Mouse (Mus musculus): ENCODE results near the gene Spns1.

Gene Spns1

DNA sequence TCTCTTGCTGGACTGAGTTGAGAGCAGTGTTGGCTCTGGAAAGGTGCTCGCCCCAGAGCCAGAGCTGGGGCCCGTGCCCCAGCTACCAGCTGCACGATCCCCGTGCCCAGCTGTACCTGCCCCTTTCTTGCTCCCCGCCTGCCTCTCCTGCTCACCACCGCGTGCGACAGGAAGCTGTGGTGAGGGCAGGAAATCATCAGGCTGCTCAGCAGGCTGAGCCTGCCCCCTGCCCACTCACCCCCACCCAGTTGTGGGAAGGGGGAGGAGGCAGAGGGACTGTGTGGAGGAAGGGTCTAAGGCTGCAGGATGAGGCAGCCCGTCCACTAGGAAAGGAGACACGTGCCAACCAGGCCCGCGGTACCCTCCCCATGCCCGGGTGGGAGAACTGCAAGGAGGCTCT lies 7.9 kb downstream of the Spns1 start, which contains the start of gene Lat:
Gene Lat (minus strand): TSS at position 178 of the 400 bp plus-strand sequence.
- DNase-seq (ENCODE audit: low spot score in 2 of 2), result no peak

DNA sequence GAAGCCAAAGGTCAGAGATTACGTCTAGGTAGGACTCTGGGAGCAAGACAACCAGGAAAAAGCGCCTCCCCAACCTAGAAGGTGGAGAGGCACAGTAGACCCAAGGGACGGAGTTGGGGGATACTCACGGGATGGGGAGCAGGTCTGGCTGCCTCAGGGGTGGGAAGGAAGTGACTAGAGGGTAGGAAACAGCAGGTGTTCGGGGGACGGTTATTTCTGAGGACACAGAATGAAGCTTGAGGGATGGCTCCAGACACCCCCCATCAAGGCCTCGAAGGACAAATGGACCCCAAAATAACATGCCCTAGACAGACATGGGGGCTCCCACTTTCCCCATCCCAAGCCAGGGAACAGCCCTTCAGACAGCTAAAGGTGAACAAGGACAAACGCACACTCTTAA lies 8.9 kb downstream of the Spns1 start:
- no peak for DNase-seq (ENCODE audit: low spot score in 2 of 2)

DNA sequence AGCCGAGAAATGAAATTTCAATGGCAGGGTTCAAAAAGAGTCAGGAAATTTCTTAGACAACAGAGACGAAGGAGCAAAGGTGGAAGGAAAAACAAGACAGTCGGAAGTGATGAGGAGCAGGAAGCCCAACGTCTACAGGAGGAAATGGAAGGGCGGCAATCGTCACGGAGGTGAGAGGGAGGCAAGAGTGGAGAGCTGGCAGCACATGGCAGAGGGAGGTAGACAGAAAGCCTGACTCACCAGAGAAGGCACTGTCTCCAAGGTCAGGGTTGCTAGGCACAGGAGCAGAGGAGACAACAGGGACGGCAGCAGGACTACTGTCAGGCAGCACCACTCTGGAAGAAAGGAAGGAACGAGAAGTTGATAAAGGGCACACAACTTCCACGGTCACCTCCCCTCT lies 9.6 kb downstream of the Spns1 start:
- DNase-seq (ENCODE audit: low spot score in 2 of 2), result no peak

DNA sequence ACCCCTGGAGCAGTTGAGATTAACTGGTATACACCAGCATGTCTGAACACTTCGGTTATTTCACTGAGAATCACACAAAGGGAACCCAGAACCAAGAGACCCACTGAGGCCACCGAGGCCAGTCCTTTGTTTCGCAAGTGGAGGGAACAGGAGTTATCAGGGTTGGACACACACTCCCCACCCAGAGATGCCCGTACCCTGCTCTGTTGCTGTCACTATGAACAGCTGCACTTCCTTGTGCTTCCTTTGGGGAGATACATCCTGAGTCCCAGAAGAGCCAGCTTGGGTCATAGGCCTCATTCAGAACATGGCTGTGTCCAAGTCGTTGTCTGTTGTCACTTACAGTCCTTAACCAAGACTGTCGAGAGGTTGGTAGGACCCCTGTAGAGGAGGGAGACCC lies 14.2 kb downstream of the Spns1 start:
- DNase-seq (ENCODE audit: low spot score in 2 of 2), result no peak

DNA sequence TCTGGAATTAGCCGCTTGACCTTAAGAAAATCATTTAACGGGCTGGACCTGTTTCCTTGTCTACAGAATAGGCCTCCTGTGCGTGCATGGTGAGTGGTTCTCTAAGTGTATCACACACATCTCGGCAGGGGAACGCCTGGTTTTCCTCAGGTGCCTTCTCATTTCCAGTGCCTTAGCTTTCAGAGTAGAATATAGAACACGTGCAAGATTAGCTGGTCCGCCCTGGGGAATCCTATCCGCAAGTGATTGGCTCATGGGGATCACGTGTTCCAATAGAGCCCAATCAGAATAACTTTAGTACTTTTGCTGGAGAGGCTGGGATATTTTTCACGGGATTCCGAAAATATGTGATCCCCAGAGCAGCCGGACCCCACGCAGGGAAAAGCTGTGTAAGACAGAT lies 18.2 kb downstream of the Spns1 start:
- DNase-seq (ENCODE audit: low spot score in 2 of 2), result no peak

DNA sequence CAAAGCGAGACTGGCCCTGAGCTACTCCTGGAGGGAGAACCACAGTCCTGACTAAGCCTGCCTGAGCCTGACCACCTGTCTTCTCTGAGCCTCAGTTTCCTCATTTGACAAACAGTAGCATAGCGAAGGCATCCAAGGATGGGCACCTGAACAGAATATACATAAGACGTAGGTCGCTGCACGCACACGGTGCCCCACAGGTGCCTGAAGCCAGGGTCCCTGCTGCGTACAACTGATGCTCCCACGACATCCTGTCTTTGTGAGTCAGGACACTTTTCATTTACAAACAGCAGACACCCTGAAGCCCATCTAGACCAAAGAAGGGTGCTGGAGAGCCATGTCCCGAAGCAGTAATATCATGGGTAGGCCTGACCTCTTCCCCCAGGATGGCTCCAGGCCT lies 18.8 kb downstream of the Spns1 start:
- DNase-seq (ENCODE audit: low spot score in 2 of 2), result no peak

DNA sequence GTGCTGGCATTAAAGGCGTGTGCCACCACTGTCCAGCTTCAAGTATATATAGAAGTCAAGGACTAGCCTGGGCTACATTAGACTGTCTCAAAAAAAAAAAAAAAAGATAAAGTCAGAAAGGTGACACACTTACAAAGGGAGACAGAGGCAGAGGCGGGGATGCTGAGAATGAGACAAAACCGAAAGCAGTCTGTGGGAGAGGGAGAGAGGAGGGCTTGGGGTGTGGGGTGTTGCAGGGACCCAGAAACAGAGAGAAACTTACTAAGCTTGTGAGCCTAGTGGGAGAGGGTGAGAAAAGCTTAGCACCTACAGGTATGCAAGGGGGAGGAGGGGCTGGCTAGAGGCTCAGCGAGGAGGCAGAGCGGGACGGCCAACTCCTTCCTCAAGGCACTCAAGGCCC lies 19.4 kb downstream of the Spns1 start:
- DNase-seq (ENCODE audit: low spot score in 2 of 2), result no peak

DNA sequence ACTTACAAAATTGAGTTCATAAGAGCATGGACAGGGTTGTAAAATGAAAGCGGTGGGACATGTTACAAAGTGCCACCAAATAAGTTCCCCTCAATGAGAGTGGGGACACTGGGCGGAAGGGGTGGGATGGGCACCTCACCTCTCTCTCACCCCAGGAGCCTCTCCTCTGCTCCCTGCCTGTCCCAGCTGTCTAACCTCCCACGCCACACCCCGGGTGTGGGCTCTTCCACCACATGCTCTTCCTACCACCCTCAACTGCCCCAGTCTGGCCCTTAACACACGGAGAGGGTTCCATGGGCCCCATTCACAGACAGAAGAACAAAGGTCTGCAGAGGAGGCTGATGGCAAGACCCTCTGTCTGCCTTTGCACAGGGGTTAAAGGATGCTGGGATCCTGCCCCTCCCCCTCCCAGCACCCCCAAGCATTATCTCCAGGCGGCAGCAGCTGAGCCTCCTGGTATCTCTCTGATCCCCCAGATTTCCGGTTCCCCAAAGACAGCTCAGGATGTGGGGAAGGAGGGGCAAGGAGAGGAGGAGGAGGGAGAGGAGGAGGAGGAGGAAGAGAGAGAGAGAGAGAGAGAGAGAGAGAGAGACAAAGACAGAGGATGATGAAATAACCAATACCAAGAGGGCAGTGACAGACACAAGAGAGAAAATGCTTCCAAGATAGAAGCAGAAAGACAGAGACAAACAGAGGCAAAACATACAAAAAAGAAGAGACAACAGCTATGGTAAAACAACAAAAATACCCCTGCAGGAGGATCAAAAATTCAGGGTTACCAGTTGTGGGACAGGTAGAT lies 20.3 kb downstream of the Spns1 start:
- DNase-seq (ENCODE audit: low spot score in 2 of 2), result no peak

DNA sequence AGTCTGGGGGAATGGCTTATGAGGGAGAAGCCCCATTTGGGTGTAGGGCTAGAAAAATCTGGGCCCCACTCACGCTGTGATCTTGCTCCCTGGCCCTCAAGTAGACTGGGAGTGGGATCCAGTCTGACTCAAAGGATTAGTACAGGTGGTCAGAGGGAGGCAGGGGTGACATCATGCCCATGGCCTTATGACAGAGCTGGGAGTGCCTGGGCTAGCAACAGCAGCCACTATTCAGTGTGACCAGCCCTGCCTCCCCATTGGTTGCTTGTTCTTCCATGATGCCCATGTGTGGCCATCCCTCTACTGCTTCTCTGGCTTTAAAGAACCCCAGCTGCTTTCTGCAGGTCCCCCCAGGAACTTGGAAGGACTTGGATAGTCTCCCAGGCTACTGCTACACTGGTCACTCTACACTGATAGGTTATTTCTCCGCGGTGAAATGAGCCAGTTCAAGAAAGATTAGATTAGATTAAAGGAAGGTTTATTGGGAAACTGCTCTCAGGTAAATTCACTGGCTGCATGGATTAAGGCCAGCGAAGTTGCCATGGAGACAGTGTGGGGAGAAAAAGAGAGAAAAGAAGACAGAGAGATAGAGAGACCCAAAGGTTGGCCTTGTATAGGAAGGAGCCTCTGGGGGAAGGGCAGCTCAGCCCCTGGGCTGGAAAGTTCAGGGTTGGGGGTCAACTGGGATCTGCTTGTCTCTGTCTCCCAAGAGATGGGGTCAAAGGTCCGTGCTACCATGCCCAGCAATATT lies 21.2 kb downstream of the Spns1 start:
- DNase-seq (ENCODE audit: low spot score in 2 of 2), result no peak

DNA sequence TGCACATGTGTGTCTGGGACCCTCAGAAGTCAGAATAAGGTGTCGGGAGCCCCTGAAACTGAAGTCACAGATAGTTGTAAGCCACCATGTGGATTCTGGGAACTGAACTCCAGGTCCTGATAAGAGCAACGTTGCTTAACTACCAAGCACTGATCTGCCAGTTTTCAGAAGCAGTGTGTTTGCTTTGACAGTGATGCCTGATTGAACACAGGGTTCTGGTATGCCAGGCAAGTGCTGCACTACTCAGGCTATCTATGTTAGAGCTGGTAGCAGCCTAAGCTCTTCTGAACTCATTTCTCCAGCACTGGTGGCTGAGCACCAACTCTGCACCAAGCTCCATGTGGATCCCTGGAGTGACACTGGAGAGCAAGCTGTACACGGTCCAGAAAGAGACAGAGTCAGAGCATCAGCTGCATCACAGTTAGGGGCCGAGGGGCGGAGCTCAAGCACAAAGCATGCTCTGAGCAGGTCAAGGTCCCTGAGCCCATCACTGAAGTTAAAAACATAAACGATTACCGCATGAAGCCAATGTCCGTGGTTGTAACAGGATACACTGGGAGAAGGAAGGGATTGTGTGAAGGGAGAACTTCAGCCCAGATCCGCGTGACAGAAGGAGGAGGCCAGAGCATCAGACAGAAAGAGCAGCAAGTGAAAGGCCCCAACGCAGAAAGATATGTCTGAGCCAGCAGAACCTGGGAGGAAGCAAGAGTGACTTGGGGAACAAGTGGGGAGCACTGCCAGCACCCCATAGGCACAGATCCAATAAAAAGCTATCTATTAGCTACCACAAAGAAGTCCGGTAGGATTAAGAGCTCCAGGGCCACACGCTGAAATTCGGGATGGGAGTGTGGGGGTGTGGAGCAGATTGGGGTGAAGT lies 22.3 kb downstream of the Spns1 start:
- no peak for DNase-seq (ENCODE audit: low spot score in 2 of 2)

DNA sequence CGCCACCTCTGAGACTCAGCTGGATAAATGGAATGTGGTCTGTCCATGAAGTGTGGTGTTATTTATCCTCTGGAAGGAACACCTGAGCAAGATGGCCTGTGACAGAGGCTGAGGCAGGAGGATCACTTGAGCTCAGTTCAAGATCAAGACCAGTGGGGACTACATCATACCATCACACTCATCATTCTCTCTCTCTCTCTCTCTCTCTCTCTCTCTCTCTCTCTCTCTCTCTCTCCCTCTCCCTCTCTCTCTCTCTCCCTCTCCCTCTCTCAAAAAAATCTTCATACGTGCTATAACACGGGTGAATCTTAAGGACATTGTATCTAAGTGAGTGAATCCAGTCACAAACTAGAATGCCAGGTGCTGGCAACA lies 23.3 kb downstream of the Spns1 start:
- DNase-seq (ENCODE audit: low spot score in 2 of 2), result no peak

DNA sequence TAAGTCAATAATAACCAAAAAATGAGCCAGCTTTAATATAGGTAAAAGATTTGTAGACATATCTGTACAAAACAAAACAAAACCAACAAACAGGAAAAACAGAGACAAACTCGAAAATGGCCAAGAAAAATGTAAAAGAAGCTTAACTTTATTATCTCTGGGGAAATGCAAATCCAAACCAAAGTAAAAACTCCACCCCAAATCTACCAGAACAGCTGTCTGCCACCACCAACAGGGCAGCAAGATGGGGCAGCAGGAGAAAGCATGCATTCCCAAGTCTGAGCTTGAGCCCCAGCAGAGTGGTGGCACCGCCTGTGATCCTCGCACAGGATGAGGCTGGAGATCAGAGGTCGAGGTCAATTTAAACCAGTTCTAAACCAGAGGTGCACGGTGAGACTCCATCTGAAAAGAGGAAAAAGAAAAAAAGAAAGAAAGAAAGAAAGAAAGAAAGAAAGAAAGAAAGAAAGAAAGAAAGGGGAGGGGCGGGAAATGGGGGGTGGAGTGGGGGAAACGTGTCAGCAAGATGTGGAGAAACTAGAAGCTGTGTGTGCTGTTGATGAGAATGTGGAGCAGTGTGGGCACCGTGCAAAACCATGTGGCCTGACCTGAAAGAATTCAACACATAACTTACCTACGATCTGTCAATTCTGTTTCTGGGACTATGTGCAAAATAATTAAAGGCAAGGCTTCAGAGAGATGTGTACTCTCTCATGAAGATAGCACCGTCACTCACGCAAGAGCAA lies 23.8 kb downstream of the Spns1 start:
- no peak for DNase-seq (ENCODE audit: low spot score in 2 of 2)

DNA sequence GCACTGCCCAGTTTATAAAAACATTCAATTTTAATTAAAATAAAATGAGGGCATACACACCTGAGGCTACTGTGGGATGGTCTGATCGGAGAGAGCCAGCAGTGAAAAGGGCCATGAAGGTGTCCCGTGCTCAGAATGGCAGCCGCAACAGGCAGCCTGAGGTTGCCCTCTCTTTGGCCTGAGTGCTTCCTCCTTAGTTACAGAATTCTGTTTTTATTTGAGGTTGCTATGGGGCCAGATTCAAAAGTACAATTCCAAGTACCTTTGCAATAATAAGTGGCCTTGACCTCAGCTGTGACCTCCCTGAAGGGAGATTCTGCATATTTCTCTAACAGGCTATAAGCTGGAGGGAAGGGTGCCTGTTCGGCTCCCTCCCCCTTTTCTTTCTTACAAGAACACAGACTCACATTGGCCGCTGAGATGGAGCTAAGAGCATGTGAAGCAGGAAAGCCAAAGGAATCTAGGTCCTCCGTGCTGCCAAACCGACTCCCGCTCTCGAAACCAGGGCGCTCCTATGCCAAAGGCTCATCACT lies 25.8 kb downstream of the Spns1 start:
- no peak for DNase-seq (ENCODE audit: low spot score in 2 of 2)

DNA sequence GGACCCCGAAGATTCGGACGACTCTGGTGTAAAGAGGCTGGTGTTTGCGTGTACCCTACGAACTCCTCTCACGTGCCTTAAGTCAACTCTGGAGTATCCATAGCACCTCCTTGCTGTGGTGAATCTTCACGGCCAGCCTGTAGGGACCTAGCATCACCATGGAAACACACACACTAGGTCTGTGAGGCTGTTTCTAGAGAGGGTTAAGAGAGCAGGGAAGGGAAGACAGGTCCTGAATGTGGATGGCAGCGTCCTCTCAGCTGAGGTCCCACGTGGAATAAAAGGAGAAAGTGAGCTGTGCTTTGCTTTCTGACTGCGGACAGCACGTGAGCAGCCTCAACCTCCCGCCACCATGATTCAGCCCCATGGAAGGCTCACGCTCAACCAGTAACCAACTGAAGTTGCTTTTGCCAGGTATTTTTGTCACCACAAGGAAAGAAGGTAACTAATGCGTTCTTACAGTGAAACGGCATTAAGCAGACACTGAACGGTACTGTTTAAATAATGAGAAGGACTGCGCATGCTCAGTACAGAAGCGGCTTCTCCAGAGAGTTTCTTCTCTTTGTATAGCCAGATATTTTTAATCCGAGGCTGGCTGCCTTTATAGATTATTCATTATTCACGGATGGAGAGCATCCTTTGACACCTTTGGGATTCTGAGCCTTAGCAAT lies 26.4 kb downstream of the Spns1 start:
- no peak for DNase-seq (ENCODE audit: low spot score in 2 of 2)

DNA sequence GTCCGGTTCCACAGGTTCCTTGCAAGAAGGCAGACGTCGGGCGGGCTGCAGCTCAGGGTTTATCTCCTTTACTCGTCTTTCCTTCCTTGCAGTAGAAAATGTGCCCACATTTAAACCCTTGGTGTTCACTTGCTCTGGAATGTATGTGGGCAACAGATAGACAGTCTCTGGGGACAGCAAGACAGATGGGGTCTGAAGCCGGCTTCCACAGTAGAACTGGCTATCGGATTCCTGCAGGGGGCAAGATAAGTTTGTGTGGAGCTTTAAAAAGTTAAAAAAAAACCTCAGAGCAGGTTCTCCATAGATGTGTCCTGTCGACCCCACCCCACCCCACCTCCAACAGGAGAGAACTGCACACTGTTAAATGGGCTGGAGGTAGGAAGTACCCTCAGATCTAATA lies 29.0 kb downstream of the Spns1 start:
- DNase-seq (ENCODE audit: low spot score in 2 of 2), result no peak

DNA sequence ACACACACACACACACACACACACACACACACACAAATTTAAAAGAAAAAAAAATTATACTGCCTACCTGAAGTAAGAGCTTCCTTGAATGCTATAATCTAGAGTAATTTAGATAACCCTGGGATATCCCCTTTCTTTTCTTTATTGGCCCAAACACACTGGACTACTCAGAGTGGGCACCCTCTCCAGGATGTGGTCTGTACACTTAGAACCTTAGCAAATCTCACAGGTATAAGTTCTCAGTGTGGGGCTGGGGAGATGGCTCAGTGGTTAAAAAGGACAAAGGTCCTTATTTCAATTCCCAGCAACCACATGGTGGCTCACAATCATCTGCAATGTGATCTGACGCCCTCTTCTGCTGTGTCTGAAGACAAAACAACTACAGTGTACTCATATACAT lies 30.2 kb downstream of the Spns1 start:
- no peak for DNase-seq (ENCODE audit: low spot score in 2 of 2)

DNA sequence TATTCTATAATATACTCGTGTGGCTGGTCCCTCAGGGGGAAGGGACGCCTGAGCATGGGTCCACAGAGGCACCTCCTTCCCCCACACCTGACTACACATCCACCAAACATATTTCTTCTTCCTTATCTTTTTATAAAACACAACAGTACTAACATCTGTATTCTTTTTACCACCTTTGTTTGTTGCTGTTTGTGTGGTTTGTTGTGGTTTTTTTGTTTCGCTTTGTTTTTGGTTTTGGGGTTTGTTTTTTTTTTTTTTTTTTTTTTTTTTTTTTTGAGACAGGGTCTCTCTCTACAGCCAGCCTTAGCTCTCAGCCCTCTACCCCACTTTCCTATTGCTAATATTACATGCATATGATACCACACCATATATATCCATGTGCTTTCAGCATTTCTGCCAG lies 31.3 kb downstream of the Spns1 start:
- no peak for DNase-seq (ENCODE audit: low spot score in 2 of 2)

DNA sequence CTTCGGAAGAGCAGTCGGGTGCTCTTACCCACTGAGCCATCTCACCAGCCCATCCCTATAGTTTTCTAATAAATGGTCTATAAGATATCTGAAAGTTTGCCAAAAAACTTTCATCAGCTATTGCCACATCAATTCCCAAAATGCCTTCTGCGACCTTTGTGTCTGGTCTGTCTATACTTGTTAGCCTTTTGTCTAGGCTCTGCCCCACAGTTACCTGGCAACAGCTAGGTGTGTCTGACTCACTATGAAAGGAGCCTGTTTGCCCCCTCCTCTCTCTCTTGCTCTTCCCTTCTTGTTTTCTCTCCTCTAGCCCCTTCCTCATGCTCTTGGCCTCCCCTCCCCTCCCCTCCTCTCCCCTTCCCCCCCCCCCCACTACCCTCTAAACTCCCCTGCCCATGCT lies 31.7 kb downstream of the Spns1 start:
- no peak for DNase-seq (ENCODE audit: low spot score in 2 of 2)

DNA sequence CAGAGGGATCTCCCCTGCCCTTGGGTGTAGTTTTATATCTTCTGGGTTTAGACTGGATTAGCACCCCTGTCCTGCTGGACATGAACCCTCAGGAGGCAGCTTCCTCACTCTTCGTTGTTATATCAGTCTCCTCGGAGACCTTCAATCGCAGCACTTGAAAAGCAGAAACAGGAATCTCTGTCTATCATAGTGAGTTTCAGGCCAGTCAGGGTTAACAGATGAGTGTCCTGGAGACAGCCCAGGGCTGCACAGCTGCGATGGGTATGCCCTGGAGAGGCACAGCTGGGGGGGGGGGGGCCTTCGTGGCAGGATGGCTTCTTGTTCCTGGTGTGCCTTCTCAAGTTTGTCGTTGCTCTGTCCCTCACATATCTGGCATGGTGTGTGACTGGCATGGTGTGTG lies 36.4 kb downstream of the Spns1 start:
- DNase-seq (ENCODE audit: low spot score in 2 of 2), result no peak

DNA sequence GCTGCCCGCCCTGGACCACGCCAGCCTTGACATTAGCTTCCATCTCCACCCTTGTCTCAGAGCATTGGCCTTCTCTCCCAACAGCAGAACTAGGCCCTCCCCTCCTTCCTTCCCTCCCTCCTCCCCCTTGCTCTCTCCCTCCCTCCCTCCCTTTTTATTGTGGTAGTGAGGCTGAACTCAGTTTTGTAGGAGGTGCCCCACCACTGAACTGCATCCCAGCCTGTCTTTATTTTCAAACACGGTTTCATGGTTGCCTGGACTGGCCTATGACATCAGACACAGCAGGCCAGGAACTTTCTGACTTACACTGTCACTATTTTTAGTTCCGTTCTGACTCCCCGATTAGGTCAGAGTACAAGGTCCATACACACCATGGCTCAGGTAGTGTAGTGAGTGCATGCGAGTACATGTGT lies 37.0 kb downstream of the Spns1 start:
- peak in 1 of 2 experiments; percentile 5 for DNase-seq (ENCODE audit: low spot score in 2 of 2)

DNA sequence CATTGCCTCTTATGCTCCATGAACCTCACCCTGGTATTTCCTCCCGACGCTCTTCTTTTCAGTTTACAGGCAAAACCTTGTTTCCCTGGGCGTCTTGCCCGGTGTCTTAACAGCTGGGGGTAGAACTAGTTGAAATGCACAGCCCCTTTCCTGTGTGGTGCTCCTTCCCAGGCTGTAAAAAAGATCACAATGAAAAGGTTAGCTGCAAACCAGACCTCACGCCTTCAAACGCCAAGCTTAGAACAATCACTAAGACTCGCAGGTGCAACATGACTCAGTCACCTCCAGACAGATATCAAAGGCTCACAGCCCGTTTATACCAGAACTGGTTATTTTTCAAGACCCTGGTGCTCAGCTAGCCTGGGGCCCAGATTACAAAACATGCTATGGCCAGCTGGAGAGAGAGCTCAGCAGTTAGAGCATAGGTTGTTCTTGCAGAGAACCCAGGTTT lies 37.7 kb downstream of the Spns1 start:
- DNase-seq (ENCODE audit: low spot score in 2 of 2), result no peak
